Mouse (Mus musculus) right cerebral cortex, postnatal 10 days (tissue): ENCODE measurements around the gene Cdc45.

Experiments used
- DNase-seq, 2 experiments: peaks; one replicate each; pipeline ENCODE4 v3.0.0; 2021; ENCODE audit warnings: low spot score in 2 of 2

The Cdc45 gene

GRCm38 (mm10) chr16:18788627-18789406 lies 23.0 kb downstream of the Cdc45 start:
- no peak for DNase-seq

- no peak for DNase-seq
Observed at GRCm38 (mm10) chr16:18786652-18787051, 25.1 kb downstream of the Cdc45 start.

DNA sequence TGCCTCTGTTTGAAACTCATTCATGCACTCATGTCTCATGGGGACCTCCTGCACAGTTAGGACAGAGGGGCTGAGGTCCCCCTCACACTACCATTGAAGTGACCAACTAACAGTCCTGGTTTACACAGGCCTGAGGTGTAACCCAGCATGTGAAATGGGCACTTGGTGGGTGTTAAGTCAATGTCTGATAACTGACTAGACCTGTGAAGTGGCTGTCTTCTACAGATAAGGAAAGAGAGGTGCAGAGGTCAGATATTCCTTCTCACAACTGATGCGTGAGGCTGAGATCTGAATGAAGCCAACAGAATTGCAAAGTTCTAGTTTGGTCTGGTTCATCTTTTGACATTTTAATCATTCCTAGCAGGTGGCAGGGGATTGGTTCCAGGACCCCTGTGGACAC lies 26.3 kb downstream of the Cdc45 start:
- no peak for DNase-seq

- no peak for DNase-seq
Observed at GRCm38 (mm10) chr16:18785025-18785424, 26.8 kb downstream of the Cdc45 start.

- no peak for DNase-seq
Observed at GRCm38 (mm10) chr16:18781810-18782209, 30.0 kb downstream of the Cdc45 start.

- no peak for DNase-seq
Observed at GRCm38 (mm10) chr16:18778461-18778860, 33.3 kb downstream of the Cdc45 start.

DNA sequence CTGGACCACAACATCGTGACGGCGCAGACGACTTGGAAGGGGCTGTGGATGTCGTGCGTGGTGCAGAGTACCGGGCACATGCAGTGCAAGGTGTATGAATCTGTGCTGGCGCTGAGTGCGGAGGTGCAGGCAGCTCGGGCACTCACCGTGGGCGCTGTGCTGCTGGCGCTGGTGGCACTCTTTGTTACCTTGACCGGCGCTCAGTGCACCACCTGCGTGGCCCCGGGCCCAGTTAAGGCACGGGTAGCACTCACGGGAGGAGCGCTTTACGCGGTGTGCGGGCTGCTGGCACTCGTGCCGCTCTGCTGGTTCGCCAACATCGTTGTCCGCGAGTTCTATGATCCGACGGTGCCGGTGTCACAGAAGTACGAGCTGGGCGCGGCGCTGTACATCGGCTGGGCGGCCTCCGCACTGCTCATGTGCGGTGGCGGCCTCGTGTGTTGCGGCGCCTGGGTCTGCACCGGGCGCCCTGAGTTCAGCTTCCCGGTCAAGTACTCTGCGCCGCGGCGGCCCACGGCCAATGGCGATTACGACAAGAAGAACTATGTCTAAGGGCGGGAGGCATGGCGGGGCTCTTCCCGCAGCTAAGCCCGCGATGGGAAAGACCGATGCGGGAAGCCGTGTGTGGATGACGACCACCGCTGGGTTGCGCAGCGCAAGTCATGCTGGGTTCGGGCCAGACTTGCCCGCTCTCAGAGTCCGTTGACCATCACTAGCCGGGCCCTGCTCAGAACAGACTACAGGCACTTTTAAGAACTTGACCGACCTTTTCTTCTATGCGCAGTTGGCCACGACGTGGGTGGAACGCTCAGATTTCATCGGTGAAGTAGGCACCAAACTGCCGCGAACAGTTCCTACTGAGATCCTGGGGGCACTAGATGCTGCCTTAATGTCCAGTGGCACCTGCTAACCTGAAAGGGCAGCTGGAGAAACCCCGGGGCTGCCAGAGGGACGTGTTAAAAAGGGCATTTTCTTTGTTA lies 34.4 kb downstream of the Cdc45 start:
- no peak for DNase-seq

DNA sequence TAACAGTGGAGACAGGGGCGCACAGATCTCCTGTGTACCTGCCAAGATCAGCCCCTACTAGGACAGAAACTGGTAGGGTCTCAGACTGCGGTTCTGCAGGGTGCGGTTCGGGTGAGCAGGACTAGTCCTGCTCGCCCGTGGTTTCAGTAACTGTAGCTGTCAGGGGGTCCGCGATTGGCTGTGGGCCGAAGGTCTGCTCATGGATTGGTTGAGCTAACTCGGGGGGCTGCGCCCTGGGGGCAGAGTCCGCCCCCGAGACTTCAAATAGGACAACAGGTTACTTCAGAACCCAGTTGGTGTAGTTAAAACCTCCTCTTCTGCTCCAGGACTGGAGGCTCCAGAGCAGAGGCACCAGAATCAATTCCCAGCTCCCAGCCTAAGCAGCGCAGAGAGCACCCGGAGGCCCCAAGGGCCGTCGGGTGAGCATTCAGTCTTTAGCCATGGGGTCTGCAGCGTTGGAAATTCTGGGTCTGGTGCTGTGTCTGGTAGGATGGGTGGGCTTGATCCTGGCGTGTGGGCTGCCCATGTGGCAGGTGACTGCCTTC lies 35.2 kb downstream of the Cdc45 start, which contains the start of gene Cldn5:
Cldn5 (plus strand) TSS at position 292 of the 545 bp plus-strand sequence.
- no peak for DNase-seq

DNA sequence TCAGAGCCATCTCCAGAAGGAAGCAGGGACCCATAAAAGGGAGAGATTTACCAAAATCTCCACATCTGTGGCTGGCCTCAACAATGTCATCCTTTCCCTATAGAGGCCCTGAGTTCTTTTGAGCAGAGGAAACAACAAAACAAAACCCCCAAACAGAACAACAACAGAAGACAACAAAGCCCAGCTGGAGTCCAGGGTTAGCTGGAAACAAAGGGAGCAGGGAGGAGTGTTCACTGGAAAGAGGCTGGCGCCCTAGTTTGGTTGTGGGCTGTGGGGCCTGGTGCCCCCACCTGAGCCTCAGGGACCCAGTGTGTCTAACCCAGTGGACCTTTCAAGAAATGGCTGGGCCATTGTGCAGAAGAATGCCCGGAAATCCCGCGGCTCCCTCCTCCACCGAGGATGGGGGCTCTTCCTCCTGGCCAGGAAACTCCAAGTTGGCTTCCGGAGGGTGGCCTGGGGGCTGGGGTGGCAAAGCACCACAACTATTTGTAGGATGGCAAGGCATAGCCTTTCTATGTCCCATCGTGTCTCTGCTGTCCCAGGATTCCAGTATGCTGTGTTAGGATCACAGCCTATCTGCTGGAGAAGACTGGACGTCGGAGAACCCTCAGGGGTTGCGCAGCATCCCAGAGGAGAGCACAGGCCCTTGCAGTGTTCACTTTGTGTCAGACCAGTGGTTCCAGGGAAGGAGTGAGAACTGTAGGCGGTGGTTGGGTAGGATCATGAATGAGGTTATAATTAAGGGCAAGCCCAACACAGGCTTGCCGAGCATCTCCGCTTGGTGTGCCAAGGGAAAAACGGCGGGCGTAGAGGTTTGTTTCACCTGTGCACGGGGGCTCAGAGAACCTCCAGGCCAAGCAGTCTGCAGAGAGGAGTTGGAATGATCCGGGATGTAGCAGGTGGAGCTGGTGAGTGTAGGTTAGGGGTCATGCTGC lies 35.9 kb downstream of the Cdc45 start:
- no peak for DNase-seq

GRCm38 (mm10) chr16:18773936-18774335 lies 37.9 kb downstream of the Cdc45 start:
- DNase-seq, result no peak

GRCm38 (mm10) chr16:18769501-18769900 lies 42.3 kb downstream of the Cdc45 start:
- no peak for DNase-seq

- DNase-seq, result no peak
Observed at GRCm38 (mm10) chr16:18766390-18766789, 45.4 kb downstream of the Cdc45 start.

DNA sequence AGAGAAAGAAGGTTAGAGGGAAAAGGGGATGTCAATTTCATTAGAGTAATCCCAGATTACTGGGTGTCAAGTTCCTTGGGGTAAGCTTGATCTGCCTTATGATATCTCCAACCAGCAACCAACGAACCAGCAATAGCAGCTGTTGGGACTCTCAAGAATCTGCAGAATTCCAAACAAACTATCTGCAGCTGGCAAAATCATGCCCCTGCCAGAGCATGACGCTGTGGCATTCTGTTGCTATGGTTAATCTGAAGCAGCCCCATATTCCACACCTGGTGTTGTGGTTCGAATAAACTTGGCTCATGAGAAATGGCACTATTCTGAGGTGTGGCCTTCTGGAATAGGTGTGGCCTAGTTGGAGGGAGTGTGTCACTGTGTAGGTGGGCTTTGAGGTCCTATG lies 48.8 kb downstream of the Cdc45 start:
- DNase-seq, result no peak

GRCm38 (mm10) chr16:18761734-18762133 lies 50.1 kb downstream of the Cdc45 start:
- DNase-seq, result no peak

DNA sequence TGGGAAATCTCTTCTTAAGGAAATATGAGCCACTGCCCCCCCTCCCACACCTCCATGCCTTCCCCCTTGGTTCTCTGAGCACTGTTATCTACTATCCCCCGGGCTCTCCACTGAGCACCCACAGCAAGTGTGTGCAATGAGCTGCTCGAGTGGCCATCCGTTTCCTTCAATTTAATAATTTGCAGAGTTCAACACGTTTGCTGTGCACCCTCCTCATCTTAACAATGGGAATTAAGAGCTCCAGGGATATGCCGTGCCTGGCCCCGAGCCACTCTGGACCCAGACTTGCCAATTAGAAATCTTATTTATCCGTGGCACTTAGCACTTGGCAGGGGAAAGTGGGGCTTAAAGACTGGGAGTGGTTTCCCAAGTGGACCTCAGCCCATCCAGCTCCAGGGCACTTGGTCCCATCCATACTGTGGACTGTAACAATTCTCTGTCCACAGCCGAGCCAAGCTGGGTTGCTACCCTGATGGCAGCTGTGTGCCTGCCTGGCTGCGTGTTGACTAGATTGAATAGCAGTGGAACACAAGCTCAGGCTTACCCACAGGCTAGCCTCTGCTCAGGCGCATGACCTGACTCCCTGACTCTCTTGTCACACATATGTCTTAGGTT lies 59.8 kb downstream of the Cdc45 start:
- no peak for DNase-seq

DNA sequence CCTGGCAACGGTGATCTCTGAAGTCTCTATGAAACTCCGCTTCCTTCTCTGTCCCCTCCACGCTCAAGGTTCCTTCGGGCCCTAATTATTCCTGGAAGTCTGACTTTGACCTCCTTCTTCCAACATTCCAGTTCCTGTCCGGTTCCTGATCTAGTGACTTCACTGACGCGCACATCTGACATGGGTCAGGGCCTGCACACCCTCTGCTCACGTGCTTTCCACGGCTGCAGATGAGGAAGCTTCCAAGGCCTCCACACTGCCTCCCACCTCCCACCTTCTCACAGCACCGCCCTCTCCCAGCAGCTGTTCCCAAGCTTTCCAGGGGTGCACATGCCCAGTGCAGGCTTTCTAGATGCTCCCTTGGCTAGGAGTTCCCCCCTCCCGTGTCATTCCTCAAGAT lies 60.7 kb downstream of the Cdc45 start:
- DNase-seq, result no peak

DNA sequence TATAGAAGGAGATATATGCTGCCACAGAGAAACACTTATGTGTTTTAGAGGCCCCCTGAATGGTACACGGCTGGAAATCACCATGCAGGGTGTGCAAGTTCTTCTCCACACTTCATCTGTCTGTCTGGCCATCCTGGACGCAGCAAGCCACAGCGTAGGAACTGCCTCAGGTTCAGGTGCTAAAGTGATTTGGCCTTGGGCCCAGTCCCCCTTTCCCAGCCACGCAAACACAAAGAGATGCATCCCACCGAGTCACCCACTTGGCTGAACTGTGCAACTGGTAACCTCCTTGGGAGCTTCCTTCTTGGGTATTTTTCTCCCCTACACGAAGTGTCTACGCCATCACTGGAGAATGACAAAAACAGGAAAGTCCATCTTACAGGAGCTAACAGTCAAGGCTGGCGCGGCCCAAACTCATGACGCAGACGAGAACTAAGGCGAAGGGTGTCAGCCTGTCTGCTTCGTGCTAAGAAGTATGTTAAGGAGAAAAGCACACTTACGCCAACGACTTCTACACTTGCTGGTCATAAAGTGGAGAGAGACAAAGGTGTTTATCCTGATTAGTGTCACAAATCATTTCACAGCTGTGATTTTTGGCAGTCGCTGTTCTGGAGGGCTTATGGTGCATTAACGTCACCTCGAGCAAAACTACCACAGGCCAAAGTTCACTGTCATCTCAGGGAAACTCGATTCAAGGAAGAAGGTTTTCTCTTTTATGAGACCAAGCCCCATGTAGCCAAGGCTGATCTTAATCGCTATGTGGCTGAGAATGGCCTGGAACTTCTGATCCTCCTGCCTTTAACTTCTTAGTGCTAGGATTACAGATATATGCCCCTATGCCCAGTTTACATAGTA lies 65.3 kb downstream of the Cdc45 start:
- DNase-seq, result no peak

DNA sequence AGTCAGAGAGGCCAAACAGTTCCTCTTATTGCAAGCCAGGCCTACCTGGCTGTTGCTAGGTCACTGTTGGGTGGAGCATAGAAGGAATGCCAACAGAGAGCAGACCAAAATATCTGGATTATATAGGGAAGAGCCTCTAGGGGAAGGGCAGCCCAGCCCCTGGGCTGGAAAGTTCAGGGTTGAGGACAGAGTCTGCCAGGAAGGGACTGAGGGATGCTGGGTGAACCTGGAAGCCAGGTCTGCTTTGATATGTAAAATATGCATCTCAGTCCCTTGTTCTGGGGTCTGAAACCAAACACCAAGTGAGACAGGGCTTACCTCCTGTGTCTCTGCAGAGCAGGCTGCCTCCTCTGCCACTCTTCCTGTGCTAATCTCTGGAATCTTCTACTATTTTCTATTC lies 73.5 kb downstream of the Cdc45 start:
- DNase-seq, result no peak

DNA sequence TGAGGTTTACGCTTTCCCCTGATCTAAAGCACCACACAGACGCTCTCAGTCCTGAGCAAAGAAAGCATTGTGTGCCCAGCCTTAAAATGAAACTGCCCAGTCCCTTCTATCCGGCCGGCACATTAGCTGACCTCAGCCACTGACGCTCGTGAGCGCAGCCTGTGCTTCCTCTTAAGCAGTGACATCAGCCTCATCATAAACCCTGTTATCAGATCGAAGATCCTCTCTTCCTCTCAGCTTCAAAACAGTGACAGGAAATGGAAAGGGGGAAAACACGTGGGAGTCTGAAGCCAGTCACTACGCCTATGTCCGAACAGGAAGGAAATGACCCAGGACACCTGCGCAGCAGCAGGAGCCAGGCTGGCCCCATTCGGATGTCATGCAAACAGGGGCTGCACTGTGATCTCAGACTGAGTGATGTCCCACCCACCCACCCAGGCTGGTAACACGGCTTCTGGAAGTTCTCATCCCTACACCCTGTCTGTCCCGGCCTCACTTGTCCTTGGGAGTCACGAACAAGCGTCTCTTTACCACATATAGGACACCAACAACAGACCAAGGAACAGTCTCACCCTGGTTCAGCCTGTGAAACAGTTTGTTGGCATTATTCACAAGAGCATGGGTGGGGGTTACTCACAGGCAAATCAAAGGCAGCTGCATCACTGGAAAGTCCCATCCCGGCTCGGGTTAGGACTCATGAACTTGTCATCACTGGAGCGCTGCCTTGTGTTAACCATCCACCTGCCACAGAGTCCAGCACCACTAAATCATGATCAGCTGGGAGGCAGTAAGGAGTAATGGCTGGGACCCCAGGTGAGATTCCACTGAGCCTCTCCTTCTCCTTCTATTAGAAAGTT lies 78.5 kb downstream of the Cdc45 start:
- no peak for DNase-seq
